Mouse (Mus musculus): ENCODE measurements around the gene Rala.

DNA sequence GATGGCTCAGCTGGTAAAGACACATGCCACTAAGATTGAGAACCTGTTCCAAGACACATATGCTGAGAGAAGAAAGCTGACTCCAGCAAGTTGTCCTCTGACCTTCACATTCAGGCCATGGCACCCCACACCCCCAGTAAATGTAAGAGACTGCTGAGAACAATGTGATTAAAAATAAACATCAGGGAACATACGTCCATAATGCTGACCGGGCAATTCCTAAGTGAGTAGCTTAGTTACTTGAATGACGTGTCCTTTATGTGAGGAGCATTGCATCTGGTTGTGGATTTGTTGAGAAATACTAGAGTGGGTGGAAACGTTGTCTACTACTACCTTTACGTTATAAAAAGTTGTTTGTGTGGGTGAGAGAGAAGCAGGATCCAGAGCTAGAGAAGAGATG lies 38.6 kb upstream of the Rala start:
- no peak for TF ChIP-seq HCFC1 (IDR thresholded peaks at IDR 0.05; ENCODE audit: low read depth, low read length)
- no peak for TF ChIP-seq ELF1 (IDR thresholded peaks at IDR 0.05; ENCODE audit: low read depth, low read length)
- TF ChIP-seq POLR2A (IDR thresholded peaks at IDR 0.05; ENCODE audit: low read depth, low read length) = no peak
- no peak for TF ChIP-seq JUND (conservative IDR thresholded peaks at IDR 0.05; ENCODE audit: low read depth, low read length)

Data from CH12.LX (cell line).